Mouse (Mus musculus) hindbrain, embryonic 14.5 days (tissue): Measurements from ENCODE around the gene Bmpr1b. TPM values are rescaled to one million over a fixed set of nuclear protein-coding genes. Genes with fewer than 3 reads are reported as not detected.

Experiments
- ATAC-seq: fragments of 200-750 bp; cut with Nextera tagmentation; 2 replicates; pipeline ENCODE4 v1.8.0; 2017; ENCODE audit warnings: moderate number of reproducible peaks, mild to moderate bottlenecking, moderate TSS enrichment, moderate library complexity; ENCODE audit not compliant: low FRiP score
- DNase-seq: peaks from one replicate; pipeline ENCODE4 v3.0.0-alpha.2; 2015; ENCODE audit warnings: low spot score
- H3K27ac ChIP-seq: fragments of 300-500 bp; sonication (generic); 2 replicates; pipeline ENCODE4 v1.5.1; 2014; ENCODE audit warnings: mild to moderate bottlenecking, moderate library complexity
- H3K27me3 ChIP-seq: fragments of 300-500 bp; sonication (generic); 2 replicates; pipeline ENCODE4 v1.6.1; 2014; ENCODE audit warnings: mild to moderate bottlenecking, low read length, mixed read lengths; ENCODE audit not compliant: control insufficient read depth, insufficient read depth
- H3K36me3 ChIP-seq: fragments of 300-500 bp; sonication (generic); replicated peaks from 2 replicates; pipeline ENCODE4 v1.6.1; 2014; ENCODE audit not compliant: control insufficient read depth, insufficient read depth
- H3K4me1 ChIP-seq: fragments of 300-500 bp; sonication (generic); replicated peaks from 2 replicates; pipeline ENCODE4 v1.6.1; 2014; ENCODE audit warnings: antibody characterized with exemption, low read length, mixed read lengths; ENCODE audit not compliant: control insufficient read depth, insufficient read depth
- H3K4me2 ChIP-seq: fragments of 300-500 bp; sonication (generic); replicated peaks from 2 replicates; pipeline ENCODE4 v1.6.1; 2014; ENCODE audit warnings: mild to moderate bottlenecking, moderate library complexity
- H3K4me3 ChIP-seq: fragments of 300-500 bp; sonication (generic); replicated peaks from 2 replicates; pipeline ENCODE4 v1.5.1; 2014; ENCODE audit warnings: mild to moderate bottlenecking, low read length
- H3K9ac ChIP-seq: fragments of 300-500 bp; sonication (generic); 2 replicates; pipeline ENCODE4 v1.6.1; 2014
- H3K9me3 ChIP-seq: fragments of 300-500 bp; sonication (generic); 2 replicates; pipeline ENCODE4 v1.6.1; 2016; ENCODE audit warnings: low read length; ENCODE audit not compliant: control insufficient read depth
- WGBS: fragments of 180-500 bp; shearing (Covaris S2); extraction: QIAGEN DNeasy Blood & Tissue Kit; methylation state at CpG from one replicate; pipeline ENCODE4 v1.1.7; 2014; 5-methylcytosine and 5-hydroxymethylcytosine counted together
- polyA plus RNA-seq: library from polyadenylated mRNA; unstranded; fragments of >200 nt; fragmentation: Nextera tagmentation; extraction: Ambion mirVana; gene quantifications from 2 replicates; pipeline ENCODE4 v1.2.1, GENCODE M21; 2014

The Bmpr1b gene
- polyA plus RNA-seq, 1 experiment from 2014 or later, result 4.1 TPM

- no peak overlapping the region for H3K4me2 ChIP-seq
- WGBS, result 88% methylated on average over 5 of the region's 5 CpGs
- ATAC-seq, result no peak
These were observed 46.8 kb downstream of the Bmpr1b start for GRCm38 (mm10) chr3:142122376-142122775.

DNA sequence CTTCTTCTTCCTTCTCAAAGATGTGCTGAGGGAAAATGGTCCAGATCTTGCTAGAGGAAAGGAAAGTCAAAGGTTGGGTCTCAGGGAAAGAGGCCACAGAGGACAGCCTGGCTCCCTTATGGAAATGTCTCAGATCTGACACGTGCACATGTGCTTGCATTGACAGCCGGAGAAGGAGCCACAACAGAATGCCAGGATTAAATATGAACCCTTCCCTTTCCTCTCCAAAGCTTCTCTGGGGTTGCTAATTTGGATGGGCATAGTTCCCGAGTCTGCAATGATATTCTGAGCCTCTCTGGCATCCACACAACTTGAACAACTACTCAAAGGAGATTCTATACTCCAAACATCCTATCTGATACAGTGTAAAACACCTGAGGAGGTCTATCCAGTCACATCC is 48.4 kb downstream of the Bmpr1b start:
- Histone ChIP-seq H3K4me2 (no peak overlapping the region), H3K9me3 (no peaks in the 10 kb centered on the region), H3K27ac (no peak overlapping the region), H3K9ac (no peak overlapping the region), H3K36me3 (no peaks in the 10 kb centered on the region), H3K27me3 (no peaks in the 10 kb centered on the region), H3K4me1 (no peaks in the 10 kb centered on the region), H3K4me3 (no peak overlapping the region)
- ATAC-seq, result no peak
- WGBS, result 63% methylated on average over 3 of the region's 3 CpGs
- DNase-seq, result no peak

More at GRCm38 (mm10) chr3:142122376-142122775, 46.8 kb downstream of the Bmpr1b start:
- H3K9me3 ChIP-seq, result no peaks in the 10 kb centered on the region
- H3K4me1 ChIP-seq, result no peaks in the 10 kb centered on the region
- H3K4me3 ChIP-seq, result no peak overlapping the region
- no peaks in the 10 kb centered on the region for H3K36me3 ChIP-seq
- H3K9ac ChIP-seq, result no peak overlapping the region
- no peak overlapping the region for H3K27ac ChIP-seq
- H3K27me3 ChIP-seq, result no peaks in the 10 kb centered on the region
- DNase-seq, result no peak

DNA sequence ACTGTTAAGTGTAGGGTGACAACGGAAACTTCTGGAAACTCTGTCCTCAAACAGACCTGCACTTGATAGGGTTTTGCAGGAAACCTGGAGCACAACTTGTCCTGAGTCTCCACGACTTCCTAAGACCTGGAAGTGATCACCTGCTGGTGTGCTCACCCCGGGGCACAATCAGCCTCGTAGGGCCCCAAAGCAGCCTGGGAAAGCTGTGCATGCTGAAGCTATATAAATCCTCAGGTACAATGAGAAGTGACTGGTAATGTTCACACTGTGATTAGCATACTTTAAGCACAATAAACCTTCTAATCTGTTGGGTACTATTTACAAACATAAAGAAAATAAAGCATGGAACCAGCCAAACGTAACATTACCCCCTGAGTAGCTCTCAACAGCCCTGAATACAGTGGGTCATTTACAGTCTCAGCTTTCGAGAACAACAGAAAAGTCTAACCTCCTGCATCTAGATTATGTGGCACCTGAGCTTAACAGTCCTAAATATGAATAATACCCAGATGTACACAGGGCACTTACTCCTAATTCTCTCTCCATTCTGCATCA is 54.4 kb downstream of the Bmpr1b start:
- Histone ChIP-seq H3K9ac (no peak overlapping the region), H3K27ac (no peak overlapping the region), H3K27me3 (no peaks in the 10 kb centered on the region), H3K9me3 (no peaks in the 10 kb centered on the region), H3K4me2 (no peak overlapping the region), H3K4me1 (no peaks in the 10 kb centered on the region), H3K36me3 (no peaks in the 10 kb centered on the region), H3K4me3 (no peak overlapping the region)
- DNase-seq (no peak), ATAC-seq (no peak)
- 58% methylated on average over 6 of the region's 6 CpGs for WGBS

DNA sequence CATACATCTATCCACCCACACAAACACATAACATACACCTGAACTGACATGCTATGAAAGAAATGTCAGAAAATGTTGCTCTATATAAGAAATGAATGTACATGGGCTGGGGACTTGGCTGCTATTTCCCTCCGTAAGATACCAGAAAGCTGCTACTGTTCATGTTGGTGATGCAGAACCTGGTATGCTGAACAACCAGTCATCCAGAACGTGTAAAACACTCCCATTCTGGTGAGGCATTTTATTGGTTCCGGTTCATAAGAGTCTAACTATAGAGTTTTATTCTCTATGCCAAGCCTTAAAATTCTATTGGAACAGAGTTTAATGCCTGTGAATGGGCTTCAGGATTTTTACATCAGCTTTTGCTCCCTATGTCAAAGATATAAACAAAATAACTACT is 55.0 kb downstream of the Bmpr1b start:
- ATAC-seq, result no peak
- no peaks in the 10 kb centered on the region for H3K4me1 ChIP-seq
- 57% methylated on average over 3 of the region's 3 CpGs for WGBS

DNA sequence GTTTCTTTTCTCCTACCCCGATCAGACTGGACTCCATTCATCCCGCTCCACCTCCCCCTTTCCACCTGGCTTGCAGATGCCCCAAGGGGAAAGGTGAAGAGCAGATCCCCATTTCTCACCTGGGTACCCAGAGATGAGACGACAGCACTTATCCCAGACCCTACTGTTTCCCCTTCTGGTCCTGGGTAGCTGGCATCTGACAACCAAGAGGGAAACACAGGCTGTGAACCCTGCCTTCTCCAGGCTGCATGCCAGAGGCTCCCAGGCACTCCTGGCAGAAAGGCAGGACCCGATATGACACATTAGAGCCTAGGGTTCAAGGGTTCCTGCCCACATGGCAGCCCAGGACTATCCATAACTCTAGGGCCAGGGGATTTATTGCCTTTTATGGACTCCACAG is 56.0 kb downstream of the Bmpr1b start:
- no peak overlapping the region for H3K4me2 ChIP-seq
- no peaks in the 10 kb centered on the region for H3K9me3 ChIP-seq
- no peaks in the 10 kb centered on the region for H3K36me3 ChIP-seq
- H3K27ac ChIP-seq, result no peak overlapping the region
- 88% methylated on average over 4 of the region's 4 CpGs for WGBS
- no peak overlapping the region for H3K4me3 ChIP-seq
- DNase-seq (no peak), ATAC-seq (no peak)
- no peak overlapping the region for H3K9ac ChIP-seq
- no peaks in the 10 kb centered on the region for H3K27me3 ChIP-seq
- no peaks in the 10 kb centered on the region for H3K4me1 ChIP-seq

More for the DNA sequence above, 55.0 kb downstream of the Bmpr1b start:
- Histone ChIP-seq H3K4me2 (no peak overlapping the region), H3K9ac (no peak overlapping the region), H3K9me3 (no peaks in the 10 kb centered on the region), H3K4me3 (no peak overlapping the region), H3K27me3 (no peaks in the 10 kb centered on the region), H3K36me3 (no peaks in the 10 kb centered on the region), H3K27ac (no peak overlapping the region)
- no peak for DNase-seq

GRCm38 (mm10) chr3:142106227-142106626 is 63.0 kb downstream of the Bmpr1b start:
- no peak overlapping the region for H3K27ac ChIP-seq
- H3K36me3 ChIP-seq, result no peaks in the 10 kb centered on the region
- no peak overlapping the region for H3K9ac ChIP-seq
- ATAC-seq, result no peak
- no peak overlapping the region for H3K4me2 ChIP-seq
- DNase-seq, result no peak
- H3K9me3 ChIP-seq, result no peaks in the 10 kb centered on the region
- no peak overlapping the region for H3K4me3 ChIP-seq
- no peaks in the 10 kb centered on the region for H3K4me1 ChIP-seq
- H3K27me3 ChIP-seq, result no peaks in the 10 kb centered on the region
- 75% methylated on average over 6 of the region's 6 CpGs for WGBS

DNA sequence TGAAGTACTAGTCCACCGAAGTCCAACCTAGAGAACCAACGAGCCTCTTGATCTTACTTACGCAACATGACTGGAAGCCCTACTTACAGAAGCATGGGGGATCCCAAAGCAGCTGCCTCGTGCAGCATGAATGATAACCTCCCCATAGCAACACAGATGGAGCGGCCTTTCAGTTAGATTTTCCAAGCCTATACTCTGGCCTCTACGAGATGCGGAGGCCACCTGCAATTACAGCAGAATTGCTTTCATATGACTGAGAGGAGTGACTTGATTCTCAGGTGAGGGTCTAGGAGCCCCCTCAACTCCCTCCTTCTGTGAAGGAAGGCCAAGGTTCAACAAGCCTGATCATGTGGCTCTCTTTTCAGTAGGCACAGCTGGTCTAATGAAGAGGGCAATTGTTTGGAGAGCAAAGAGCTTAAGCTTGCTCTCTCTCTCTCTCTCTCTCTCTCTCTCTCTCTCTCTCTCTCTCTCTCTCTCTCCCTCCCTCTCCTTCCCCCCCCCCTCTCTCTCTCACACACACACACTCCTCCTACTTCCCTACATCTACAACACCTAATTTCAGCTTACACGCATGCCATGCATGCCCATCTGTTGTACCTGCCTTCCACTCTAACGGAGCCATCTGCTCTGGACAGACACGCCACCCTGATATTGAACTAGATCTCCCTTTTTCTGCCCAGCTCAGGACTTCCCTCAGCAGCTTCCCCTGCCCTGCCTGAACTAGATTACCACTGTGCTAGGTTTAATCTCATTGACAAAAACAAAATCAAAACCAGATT is 65.0 kb downstream of the Bmpr1b start:
- WGBS, result 90% methylated on average over 10 of the region's 10 CpGs

GRCm38 (mm10) chr3:142103622-142104021 is 65.6 kb downstream of the Bmpr1b start:
- H3K4me2 ChIP-seq, result no peak overlapping the region
- H3K4me1 ChIP-seq, result no peaks in the 10 kb centered on the region
- no peaks in the 10 kb centered on the region for H3K36me3 ChIP-seq
- no peak for DNase-seq
- ATAC-seq, result no peak
- no peaks in the 10 kb centered on the region for H3K9me3 ChIP-seq
- no peak overlapping the region for H3K27ac ChIP-seq
- no peaks in the 10 kb centered on the region for H3K27me3 ChIP-seq
- 83% methylated on average over 4 of the region's 4 CpGs for WGBS
- H3K4me3 ChIP-seq, result no peak overlapping the region
- H3K9ac ChIP-seq, result no peak overlapping the region

More for the DNA sequence above, 65.0 kb downstream of the Bmpr1b start:
- no peaks in the 10 kb centered on the region for H3K4me1 ChIP-seq
- H3K9ac ChIP-seq, result no peak overlapping the region
- H3K4me2 ChIP-seq, result no peak overlapping the region
- H3K27ac ChIP-seq, result no peak overlapping the region
- DNase-seq, result no peak
- no peaks in the 10 kb centered on the region for H3K9me3 ChIP-seq
- no peaks in the 10 kb centered on the region for H3K36me3 ChIP-seq
- no peak for ATAC-seq
- H3K27me3 ChIP-seq, result no peaks in the 10 kb centered on the region
- no peak overlapping the region for H3K4me3 ChIP-seq

DNA sequence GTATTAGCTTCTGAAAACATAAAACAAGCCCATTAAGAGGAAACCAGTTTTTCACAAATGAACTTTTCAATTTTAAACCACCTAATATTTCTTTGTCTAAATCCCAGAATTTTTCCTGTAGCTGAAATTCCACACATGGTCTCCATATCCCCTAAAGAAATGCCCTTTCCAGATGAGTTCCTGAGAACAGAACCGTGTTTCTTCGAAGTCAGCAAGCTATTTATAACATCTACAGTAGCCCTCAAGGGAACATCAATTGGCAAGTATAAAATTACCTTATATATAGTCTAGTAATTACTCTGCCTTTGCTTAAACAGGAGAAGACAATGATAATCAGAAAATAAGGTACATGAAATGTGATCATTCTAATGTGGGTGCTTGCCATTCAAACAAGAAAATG is 70.1 kb downstream of the Bmpr1b start:
- H3K4me2 ChIP-seq, result no peak overlapping the region
- no peaks in the 10 kb centered on the region for H3K4me1 ChIP-seq
- no peak for DNase-seq
- 39% methylated on average over 2 of the region's 2 CpGs for WGBS
- H3K27me3 ChIP-seq, result no peaks in the 10 kb centered on the region
- no peaks in the 10 kb centered on the region for H3K9me3 ChIP-seq
- no peaks in the 10 kb centered on the region for H3K36me3 ChIP-seq
- H3K9ac ChIP-seq, result no peak overlapping the region
- no peak for ATAC-seq
- no peak overlapping the region for H3K27ac ChIP-seq
- no peak overlapping the region for H3K4me3 ChIP-seq
